Mouse (Mus musculus) left cerebral cortex, postnatal 25 days (tissue): ENCODE data around the gene Sec14l2. TPM values are rescaled to one million over a fixed set of nuclear protein-coding genes. Genes with fewer than 3 reads are reported as not detected.

ENCODE experiments used
- DNase-seq, 2 experiments: peaks; one replicate each; pipeline ENCODE4 v3.0.0; 2022; ENCODE audit warnings: low spot score in 2 of 2, mixed read lengths in 1 of 2
- intact Hi-C: fragments of 180-260 bp; cut with DNase I; formaldehyde crosslinking; loops from one replicate; pipeline ENCODE4 v1.15.1; 2025
- total RNA-seq, 2 experiments: library from RNA; stranded (reverse); gene quantifications; 2 replicates each; pipeline ENCODE4 v1.2.3; 2021

The Sec14l2 gene
- total RNA-seq, result 10 to 100 TPM; 35.6 to 35.8 TPM

DNA sequence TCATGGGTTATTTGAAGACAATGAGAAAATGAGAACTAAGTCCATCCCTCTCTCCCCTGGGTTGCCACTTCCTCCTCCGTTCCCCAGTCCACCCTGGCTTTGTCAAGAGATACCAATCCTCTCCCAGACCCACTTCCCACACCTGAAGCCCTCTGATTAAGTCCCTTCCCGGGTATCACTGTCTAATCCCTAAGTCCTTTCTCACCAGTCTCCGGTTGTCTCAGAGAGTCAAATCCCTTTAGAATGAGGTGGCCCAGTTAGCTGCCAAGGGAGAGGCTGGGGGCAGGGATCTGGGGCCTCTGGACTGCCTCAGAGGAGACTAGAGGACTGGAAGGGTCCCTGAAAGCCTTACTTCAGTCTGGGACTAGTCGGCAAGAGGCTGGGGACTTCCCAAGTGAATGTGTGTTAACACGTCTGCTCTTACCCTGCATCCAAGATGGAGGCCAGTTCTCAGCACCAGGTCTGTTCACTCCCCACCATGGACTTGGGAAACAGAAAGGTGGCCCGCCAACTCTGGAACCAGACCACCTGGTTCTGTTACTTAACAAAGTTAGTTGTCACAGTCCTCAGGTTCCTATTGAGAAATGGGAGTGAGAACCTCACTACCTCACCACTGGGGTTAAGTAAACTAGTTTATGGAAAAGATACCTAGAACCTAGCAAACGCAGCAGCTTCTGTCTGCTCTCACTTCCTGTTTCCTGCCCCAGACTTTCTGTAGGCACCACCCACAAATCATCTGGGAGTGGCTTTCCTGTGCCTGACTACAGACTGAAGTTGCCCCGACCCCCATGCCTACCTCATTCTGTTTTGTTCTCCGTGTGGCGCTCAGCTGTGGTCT is at the start of gene Sec14l2:
TSS of gene Sec14l2 (minus strand) at position 674 of the 838 bp plus-strand sequence.
- DNase-seq, result no peak
- intact Hi-C loops, result no loop called here

DNA sequence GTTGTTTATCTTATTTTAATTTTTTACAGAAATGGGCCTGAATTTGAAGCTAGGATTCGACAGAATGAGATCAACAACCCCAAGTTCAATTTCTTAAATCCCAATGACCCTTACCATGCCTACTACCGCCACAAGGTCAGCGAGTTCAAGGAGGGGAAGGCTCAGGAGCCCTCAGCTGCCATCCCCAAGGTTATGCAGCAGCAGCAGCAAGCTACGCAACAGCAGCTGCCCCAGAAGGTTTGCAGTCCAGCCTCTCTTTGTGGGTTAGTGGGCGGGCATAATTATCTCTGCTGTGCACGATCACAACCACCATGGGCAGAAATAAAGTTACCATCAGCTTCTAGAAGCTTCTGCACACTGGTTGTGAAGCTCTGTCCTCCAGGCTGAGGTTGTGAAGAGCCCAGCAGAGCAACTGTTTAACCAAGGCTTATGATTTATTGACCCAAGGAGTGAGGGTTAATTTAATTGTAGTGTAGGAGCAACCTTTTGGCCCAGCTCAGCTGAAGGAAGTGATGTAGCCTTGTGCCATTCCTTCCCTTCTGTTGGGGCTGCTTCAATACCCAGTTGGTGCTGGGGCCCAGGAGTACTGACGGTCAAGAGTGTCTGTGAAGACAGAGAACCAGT is 43.4 kb upstream of the Sec14l2 start:
- intact Hi-C loops, result no loop called here
- DNase-seq, result no peak

DNA sequence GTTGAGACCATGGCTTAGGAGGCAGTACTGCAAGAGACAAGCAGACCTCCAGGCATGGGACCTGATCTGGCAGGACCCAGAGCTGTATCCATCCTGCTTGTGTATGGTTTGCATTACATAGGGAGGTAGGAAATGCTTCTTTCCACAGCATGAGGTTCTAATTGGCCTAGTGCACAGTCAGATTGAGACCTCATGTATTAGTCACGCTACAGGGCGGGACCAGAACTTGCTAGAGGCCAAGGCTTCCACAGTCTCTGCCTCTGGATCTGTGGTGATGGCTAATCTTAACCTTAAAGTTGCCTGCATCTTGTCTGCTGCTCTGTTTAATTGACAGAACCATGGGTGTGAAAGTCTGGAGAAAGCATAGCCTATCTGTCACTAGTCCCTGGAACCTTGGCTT is 41.5 kb upstream of the Sec14l2 start:
- no peak for DNase-seq
- intact Hi-C loops, result no loop called here

DNA sequence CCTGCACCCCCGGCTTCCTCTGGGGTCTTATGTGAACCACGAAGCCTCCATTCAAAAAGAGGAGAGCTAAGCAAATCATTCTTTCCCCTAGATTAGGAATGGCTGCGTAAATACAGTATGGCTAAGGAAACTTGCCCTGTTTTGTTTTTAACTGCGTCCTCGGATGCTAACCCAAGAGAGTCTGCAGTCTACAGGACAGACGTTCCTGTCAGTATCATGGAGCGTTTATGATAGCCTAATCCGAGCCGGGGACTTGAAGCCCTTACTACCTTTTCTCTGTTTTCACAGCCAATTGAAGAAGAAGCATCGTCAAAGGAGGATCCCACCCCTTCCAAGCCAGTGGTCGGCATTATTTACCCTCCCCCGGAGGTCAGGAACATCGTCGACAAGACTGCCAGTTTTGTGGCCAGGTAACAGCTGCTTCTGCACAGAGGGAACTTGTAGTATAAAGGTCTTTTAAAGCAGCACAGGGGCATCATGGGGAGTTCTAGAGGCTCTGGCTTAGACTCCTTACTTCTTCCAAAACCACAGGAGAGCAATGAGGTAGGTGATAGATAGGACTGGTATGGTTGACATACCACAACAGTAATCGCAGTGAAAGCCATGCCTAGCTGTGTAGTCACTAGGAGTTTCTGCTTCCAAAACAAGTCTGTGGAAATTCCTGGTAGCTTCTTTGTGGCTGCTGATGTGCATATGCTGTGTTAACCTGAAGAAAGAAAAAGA is 37.7 kb upstream of the Sec14l2 start:
- no peak for DNase-seq
- intact Hi-C loops, result loop anchor here (2.0 kb wide), 1 partner anchor 26 kb away; the partner anchor contains the start of gene Rnf215

DNA sequence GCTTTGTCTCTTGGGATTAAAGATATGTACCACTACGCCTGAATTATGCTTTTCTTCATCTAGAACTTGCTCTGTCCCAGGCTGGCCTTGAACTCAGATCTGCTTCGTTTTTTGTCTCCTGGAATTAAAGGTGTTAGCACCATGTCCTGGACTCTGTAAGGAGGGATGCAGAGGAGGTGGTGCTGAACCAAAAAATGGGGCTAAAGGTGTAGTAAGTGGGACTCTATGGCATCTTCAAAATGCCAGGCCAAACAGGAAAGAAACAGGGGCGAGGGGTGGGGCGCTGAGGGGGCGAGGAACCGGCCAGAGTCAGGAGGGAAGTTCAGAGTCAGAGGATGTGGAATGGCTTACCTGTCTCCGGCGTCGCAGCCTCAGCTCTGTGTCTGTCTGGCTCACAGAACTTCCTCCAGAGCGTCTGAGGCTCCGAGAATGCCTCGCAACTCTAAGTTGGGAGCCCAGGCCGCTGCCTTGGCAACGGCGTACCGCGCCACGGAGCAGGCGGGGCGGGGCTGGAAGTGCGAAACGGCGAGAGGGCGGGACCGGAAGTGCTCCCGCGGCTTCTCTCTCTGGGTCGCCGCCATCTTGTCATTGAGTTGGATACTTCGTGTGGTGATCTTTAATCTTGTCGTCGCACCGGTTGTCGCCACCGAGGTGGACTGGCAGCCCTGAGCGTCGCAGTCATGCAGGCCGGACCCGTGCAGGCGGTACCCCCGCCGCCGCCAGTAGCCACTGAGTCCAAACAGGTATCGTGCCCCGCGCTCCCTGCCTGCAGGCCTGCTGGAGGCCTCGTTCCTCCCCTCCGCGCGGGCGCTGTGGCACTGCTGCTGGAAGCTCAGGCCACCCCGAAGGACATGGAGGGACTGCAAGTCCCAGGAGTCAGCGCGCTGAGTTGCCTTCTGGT is 36.8 kb upstream of the Sec14l2 start, which contains the start of the genes Ccdc157 and Sf3a1:
TSS of gene Ccdc157 (minus strand) at position 486 of the 901 bp plus-strand sequence.
TSS of gene Sf3a1 (plus strand) at position 543 of the 901 bp plus-strand sequence.
- peak; percentile 96 for DNase-seq
- intact Hi-C loops, result loop anchor here (2.0 kb wide), 1 partner anchor 25 kb away; the partner anchor contains the start of gene Rnf215

DNA sequence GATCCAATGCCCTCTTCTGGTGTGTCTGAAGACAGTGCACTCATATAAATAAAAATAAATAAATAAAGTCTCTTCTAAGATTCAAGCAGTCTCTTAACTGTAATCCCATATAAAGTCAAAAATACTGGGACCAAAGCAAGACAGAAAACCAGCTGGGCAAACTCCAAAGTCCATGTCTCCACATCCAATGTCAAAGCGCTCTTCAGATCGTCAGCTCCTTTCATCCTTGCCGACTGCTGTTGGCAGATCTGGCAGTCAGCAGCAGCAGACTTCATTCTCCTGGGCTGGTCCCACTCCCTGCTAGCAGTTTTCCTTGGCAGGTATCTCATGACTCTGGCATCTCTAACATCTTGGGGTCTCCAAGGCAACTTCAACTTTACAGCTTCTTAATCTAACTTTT is 35.5 kb upstream of the Sec14l2 start:
- intact Hi-C loops, result no loop called here
- no peak for DNase-seq

DNA sequence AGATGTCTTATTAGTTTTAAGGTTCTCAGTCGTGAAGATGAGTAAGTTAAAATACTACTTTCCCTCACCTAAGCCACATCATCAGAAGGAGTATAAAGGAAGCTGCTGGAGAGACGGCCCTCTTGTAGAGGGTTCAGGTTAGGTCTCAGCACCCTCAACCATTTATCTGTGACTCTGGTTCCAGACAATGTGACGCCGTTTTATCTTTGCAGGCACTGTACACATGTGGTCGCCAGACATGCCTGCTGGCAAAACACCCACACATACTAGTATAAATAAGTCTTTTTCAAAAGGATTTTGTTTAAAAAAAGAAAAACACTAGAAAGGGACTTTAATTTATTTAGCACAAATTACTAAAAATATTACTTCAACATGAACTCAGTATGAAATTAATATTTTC is 32.4 kb upstream of the Sec14l2 start:
- intact Hi-C loops, result no loop called here
- DNase-seq, result peak in 1 of 2 experiments; percentile 33

DNA sequence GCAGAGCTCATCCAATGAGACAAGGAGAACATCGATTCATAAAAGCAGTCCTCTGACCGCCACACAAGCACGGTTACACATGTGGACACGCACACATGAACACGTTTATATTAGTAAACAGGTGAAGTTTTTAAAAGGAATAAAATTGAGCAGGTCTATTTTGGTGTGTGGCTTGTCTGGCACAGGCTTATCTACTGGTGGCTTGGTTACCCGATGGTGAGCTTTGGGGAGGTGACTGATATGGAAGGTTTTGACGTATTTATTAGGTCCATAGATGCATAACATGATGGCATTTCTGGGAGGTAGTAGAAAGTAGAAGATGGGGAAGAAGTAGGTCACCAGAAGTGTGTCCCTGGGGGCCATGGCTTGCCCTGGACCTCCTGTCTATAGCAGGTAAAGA is 30.5 kb upstream of the Sec14l2 start:
- DNase-seq, result no peak
- intact Hi-C loops, result no loop called here

DNA sequence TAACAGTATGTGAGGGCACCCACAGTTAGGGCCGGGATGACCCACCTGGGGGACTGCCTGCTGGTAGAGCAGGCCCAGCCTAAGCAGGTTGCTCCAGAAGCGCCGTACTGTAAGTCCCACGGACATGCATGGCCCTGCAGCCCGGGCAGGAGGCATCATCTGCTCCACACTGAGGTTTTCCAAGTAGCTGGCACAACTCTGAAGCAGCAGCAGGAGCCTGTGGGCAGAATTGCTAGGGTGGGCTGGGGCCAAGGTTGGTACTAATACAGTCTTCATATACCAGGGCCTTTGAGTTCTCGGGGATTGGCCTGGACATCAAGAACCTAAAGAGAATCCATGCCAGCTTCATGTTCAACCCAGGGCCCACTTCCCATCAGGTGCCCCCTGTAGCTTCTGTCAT is 26.7 kb upstream of the Sec14l2 start:
- no peak for DNase-seq
- intact Hi-C loops, result no loop called here

DNA sequence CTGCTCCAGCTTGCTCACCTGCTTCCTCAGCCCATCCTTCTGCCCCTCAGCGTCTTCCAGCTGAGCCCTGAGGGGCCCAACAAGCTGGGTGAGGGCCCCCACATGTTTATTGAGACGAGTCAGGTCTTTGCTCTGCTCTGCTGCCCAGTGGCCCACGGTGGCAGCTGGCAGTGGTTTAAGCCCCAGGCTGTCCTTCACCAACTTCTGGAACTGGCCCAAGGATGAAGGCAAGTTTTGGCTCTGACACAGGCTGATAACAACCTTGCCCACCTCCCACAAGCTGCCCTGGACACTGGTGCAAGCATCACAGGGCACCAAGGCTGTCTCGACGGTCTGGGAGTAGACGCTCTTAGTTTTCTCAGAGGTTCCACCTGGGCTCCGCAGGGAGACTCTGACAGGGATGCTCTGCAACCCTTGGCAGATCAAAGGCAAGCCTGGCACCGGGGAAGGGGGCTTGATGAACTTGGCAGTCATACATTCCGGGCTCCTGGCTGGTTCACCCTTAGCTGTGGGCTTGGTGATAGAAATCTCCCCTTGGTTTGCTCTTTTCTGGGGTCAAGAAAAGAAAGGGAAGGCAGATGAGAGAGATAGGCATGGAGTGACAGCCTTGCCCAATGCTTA is 25.4 kb upstream of the Sec14l2 start:
- no peak for DNase-seq
- intact Hi-C loops, result no loop called here

DNA sequence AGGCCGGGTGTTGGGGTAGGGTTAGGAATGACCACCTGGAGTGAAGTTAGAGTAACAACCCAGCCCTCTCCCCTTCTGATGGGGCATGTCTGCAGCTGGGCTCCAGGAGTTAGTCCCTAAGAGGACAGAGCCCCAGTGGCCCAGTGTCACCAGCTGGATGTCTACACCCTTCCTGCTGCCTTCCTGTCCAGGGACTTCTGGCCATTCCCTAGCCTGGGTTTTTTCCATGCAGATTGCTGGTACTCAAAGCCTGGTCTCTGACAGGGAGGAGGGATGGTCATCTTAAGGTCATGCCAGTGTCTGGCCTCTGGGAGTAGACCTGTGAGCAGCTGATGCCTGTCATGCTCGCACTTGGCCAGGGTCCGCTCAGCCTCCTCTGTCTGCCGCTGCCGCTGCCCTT is 24.9 kb upstream of the Sec14l2 start:
- no peak for DNase-seq
- intact Hi-C loops, result no loop called here

DNA sequence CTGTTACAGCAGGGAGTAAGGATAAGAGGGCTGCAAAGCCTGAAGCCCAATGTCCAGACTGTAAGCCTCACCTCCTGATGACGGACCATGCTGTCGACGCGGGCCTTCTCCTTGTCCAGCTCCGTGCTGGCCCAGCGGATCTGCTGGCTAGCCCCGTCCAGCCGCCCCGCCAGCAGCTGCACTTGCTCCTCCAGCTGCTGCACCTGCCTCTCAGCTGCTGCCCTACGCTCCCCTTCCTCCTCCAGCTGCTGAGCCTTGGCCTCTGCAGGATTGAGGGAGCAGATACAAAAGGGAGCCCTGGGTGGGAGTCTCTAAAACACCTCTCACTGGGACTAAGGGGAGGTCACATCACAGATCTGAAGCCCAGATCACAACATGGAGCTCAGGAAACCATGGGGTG is 23.9 kb upstream of the Sec14l2 start:
- intact Hi-C loops, result no loop called here
- DNase-seq, result no peak

DNA sequence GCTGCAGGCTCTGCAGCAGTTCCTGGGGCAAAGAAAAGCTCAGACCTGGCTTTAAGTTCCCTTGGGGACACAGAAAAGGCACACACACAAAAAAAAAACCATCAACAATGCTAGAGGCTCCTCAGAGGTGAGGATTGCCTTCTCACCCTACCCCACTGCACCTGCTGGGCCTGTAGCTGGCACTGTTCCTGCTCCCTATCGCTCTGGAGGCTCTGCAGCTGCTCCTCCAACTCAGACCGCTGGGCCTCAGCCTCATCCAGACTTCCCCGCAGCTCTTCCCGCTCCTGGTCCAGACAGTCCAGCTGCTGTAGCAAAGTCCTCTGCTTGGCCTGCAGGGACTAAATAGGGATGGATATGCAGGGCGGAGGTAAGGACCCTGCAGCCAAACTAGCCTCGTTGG is 23.2 kb upstream of the Sec14l2 start:
- intact Hi-C loops, result no loop called here
- DNase-seq, result no peak

DNA sequence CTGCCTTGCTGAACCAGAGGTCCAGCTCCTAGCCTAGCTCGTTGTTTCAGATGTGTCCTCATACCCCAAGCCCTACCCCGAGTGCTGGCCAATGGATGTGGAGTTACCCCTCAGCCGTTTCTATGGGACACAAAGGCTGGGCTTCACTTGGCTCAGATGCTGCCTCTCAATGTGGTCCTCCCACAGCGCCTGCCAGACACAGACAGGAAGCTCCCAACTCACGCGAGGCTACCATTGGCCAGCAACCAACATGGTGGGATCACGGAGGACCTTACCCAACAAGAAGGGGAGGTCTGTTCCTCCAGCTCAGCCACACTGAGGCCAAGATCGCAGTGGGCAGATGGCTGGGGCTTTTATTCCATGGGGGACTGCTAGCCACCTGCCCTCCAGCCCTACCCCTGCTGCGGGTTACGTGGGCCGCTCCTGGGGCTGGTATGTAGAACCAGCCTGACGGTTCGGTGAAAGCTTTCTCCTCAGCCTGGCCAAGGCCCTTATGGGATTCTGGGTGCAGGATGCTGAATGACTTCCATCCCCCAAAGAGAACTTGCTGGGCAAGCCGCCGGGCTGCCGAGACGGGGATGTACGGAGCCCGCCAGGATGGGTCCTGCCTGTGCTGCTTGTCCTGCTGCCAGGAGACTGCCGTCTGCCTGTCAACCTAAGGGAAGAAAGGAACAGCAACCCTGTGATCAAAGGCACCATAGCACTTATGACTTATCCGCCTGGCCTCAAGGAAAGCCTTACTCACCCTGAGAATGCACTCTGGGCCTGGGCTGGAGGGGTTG is 20.3 kb upstream of the Sec14l2 start:
- intact Hi-C loops, result no loop called here
- DNase-seq, result no peak

DNA sequence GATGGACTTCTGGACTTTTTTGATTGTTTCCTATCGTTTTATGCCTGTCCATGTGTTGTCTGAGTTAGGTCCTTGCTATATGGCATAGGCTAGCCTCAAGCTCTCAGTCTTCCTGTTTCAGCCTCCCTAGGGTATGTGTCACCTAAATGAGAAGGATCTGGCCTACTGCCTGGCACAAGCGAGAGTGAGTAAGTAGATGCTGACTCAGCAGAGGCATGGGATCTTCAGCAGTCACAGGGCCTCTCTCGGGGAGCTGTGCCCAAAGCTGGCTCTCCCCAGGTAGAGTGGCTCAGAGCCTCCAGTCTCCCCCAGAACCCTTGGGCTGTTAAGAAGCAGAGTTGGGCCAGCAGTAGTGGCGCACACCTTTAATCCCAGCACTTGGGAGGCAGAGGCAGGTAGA is 19.1 kb upstream of the Sec14l2 start:
- DNase-seq, result no peak
- intact Hi-C loops, result no loop called here

DNA sequence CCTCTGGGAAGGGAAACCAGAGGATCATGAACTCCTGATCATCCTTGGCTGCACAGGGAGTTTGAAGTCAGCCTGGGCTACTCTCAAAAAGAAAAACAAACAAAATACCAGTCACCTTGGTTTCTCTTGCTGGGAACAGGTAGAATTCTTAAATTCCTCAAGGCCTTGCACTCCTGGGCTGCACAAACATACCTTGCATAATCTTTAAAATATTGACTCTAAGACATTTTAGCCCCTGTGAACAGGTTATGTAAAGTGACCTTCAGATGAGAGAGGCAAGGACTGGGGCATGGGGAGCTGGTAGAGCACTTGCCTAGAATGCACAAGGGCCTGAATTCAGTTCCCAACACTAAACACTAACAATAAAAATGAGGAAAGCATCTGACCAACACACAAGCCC is 18.3 kb upstream of the Sec14l2 start:
- intact Hi-C loops, result no loop called here
- DNase-seq, result no peak

DNA sequence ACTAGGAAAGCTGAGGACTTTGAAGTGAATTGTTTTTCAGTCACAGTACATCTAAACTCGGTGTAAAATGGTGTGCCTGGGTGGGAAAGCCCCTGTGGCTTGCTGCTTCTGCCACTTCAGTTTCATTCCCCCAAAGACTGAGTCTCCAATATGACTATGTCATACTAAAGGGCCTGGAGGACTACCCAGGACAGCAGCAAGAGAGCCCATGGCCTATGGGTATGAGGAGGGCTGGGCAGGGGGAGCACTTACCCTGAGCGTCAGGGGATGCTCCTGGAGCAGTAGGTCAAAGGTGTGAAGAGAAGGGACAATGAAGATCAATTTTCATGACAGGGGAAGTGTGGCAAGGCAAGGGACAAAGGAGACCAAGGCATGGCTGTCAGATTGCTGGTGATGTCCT is 15.7 kb upstream of the Sec14l2 start:
- intact Hi-C loops, result no loop called here

More for the DNA sequence above, 15.7 kb upstream of the Sec14l2 start:
- no peak for DNase-seq
